Mouse (Mus musculus) right cerebral cortex, postnatal 25 days (tissue): ENCODE data around the gene Fam53b.
"Not testable (repeated sequence)": the region's sequence is repeated elsewhere in the genome, so short reads cannot be mapped to it uniquely, and the experiment has no call there.

Experiments
- DNase-seq: peaks from one replicate; pipeline ENCODE4 v3.0.0; 2022

The Fam53b gene

GRCm38 (mm10) chr7:132669999-132670862, 143.5 kb downstream of the Fam53b start:
- DNase-seq = no peak

DNA sequence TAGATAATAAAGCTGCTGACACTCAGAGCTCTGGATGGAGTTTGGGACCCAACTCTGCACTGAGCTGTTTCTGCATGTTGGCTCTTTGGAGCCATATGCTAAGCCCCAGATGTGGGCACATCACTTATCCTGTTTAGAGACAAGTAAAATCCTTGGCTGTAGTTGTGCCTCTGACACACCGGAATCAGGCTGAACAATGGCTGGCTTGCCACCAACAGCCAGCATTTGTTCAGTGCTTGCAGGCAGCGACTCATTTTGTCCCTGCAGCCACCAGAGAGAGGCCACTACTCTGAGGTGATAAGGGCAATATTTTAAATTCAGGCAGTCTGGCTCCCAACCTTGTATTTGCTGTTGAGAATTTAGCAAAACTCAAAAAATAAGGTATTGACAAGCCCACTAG, 145.1 kb downstream of the Fam53b start:
- DNase-seq = no peak

DNA sequence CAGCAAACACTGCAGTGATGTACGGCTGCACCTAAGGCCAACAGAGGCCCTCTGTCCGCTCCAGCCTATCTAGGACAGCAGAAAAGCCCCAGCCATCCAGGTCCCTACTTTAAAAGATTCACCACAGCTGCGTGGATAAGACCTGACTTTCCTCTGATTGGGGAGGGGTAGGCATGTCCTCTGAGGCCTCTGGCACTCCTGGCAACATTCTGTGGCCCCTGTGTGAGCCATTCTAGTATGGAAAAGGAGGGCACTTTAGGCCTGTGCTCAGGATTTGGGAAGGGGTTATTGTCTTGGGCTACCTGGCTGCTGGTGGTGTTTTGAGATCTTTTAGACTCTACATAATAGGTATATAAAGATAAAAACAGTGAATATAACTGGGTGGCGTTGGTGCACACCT, 147.2 kb downstream of the Fam53b start:
- DNase-seq = no peak

DNA sequence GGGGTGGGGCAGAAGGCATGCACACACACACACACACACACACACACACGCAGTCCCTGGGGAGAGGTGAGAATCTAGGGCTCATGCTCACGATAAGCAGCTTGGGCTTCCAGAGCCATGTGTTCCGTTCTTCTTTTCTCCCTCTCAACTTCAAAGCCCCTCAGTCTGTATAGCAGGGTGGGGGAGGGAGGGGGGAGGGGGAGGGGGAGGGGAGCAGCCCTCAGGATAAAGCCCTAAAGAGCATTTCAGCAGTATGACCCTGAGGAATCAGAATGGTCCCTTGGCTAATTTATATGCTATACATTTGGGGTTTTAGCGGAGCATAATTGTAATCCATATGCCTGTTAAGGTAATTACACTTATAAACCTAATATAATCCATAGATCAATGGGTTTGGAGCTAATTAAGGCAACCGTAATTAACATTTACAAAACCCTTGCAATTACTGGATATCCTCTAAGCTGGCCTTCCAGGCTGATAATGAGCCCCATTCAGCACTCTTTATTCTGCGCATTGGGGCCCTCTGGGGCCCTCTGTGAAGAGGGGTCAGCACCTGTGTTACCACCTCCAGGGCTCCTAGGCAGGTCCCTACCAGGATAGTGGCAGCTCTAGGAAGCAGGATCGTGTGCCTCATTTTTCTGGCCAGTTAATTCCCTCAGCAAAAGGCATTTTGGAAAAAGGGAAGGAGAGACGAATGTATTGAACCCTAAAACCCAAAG, 147.9 kb downstream of the Fam53b start:
- DNase-seq = no peak

GRCm38 (mm10) chr7:132664815-132665214, 148.9 kb downstream of the Fam53b start:
- DNase-seq = no peak

- DNase-seq = not testable (repeated sequence)
Measured at GRCm38 (mm10) chr7:132662831-132663230, 150.9 kb downstream of the Fam53b start.
